Mouse (Mus musculus) cerebellum, postnatal 14 days (tissue): ENCODE data around the gene Nrp2.

Source experiments
- DNase-seq, 2 experiments: peaks; one replicate each; pipeline ENCODE4 v3.0.0; 2021; ENCODE audit warnings: mixed read lengths in 2 of 2

The Nrp2 gene

GRCm38 (mm10) chr1:62825822-62826765 is 123.0 kb downstream of the Nrp2 start:
- DNase-seq, result no peak

- DNase-seq, result no peak
Measured at GRCm38 (mm10) chr1:62827316-62827715, 124.2 kb downstream of the Nrp2 start.

GRCm38 (mm10) chr1:62828156-62828555 is 125.1 kb downstream of the Nrp2 start:
- DNase-seq, result no peak

- no peak for DNase-seq
Measured at GRCm38 (mm10) chr1:62829690-62830417, 126.8 kb downstream of the Nrp2 start.

GRCm38 (mm10) chr1:62830418-62830769 is 127.3 kb downstream of the Nrp2 start:
- no peak for DNase-seq

- DNase-seq, result no peak
Measured at GRCm38 (mm10) chr1:62831725-62832455, 128.8 kb downstream of the Nrp2 start.

GRCm38 (mm10) chr1:62833356-62833755 is 130.3 kb downstream of the Nrp2 start:
- DNase-seq, result no peak

GRCm38 (mm10) chr1:62834443-62835185 is 131.5 kb downstream of the Nrp2 start:
- no peak for DNase-seq

- DNase-seq, result no peak
Measured at GRCm38 (mm10) chr1:62838083-62838482, 135.0 kb downstream of the Nrp2 start.

- no peak for DNase-seq
Measured at GRCm38 (mm10) chr1:62838631-62839030, 135.5 kb downstream of the Nrp2 start.

- DNase-seq, result no peak
Measured at GRCm38 (mm10) chr1:62843215-62843614, 140.1 kb downstream of the Nrp2 start.

- DNase-seq, result no peak
Measured at GRCm38 (mm10) chr1:62850990-62851940, 148.2 kb downstream of the Nrp2 start.

- DNase-seq, result no peak
Measured at GRCm38 (mm10) chr1:62853362-62853761, 150.3 kb downstream of the Nrp2 start.

GRCm38 (mm10) chr1:62853996-62854395 is 150.9 kb downstream of the Nrp2 start:
- no peak for DNase-seq

GRCm38 (mm10) chr1:62859098-62859497 is 156.0 kb downstream of the Nrp2 start:
- DNase-seq, result no peak

- no peak for DNase-seq
Measured at GRCm38 (mm10) chr1:62859556-62860300, 156.6 kb downstream of the Nrp2 start.

- DNase-seq, result peak; percentile 40 to 41
Measured at GRCm38 (mm10) chr1:62860327-62860726, 157.2 kb downstream of the Nrp2 start.

- DNase-seq, result peak; percentile 55 to 61
Measured at GRCm38 (mm10) chr1:62860788-62861187, 157.7 kb downstream of the Nrp2 start.
